Mouse (Mus musculus) urinary bladder, postnatal 36 days (tissue): ENCODE data around the gene Pglyrp1.

Experiments used
- DNase-seq, 2 experiments: peaks; one replicate each; pipeline ENCODE4 v3.0.0; 2022; ENCODE audit warnings: low spot score in 2 of 2, mixed read lengths in 1 of 2

The Pglyrp1 gene

GRCm38 (mm10) chr7:18926041-18926790 lies 55.1 kb downstream of the Pglyrp1 start:
- DNase-seq, result no peak

- no peak for DNase-seq
Measured at GRCm38 (mm10) chr7:18926911-18927310, 55.8 kb downstream of the Pglyrp1 start.

- no peak for DNase-seq
Measured at GRCm38 (mm10) chr7:18927759-18928158, 56.6 kb downstream of the Pglyrp1 start.
